Mouse (Mus musculus) heart, adult 2 months (tissue): ENCODE measurements around the gene Nol6. TPM values are rescaled to one million over a fixed set of nuclear protein-coding genes. Genes with fewer than 3 reads are reported as not detected.

Experiments used
- DNase-seq, 2 experiments: peaks; one replicate each; pipeline ENCODE4 v3.0.0; 2021
- H3K27ac ChIP-seq: fragments of 200-600 bp; 2 replicates; pipeline ENCODE4 v1.8.1; 2022
- H3K27me3 ChIP-seq: fragments of 200-500 bp; 2 replicates; pipeline ENCODE4 v1.6.1; 2012; ENCODE audit warnings: mild to moderate bottlenecking, low read length, inconsistent platforms, mixed read lengths; ENCODE audit not compliant: control insufficient read depth, insufficient read depth
- H3K36me3 ChIP-seq: fragments of 200-500 bp; 2 replicates; pipeline ENCODE4 v1.6.1; 2012; ENCODE audit warnings: low read length, inconsistent platforms; ENCODE audit not compliant: control insufficient read depth, insufficient read depth
- H3K4me1 ChIP-seq: fragments of 200-500 bp; 2 replicates; pipeline ENCODE4 v1.6.1; 2011; ENCODE audit warnings: low read length; ENCODE audit not compliant: control insufficient read depth, insufficient read depth
- H3K4me3 ChIP-seq: fragments of 200-600 bp; 2 replicates; pipeline ENCODE4 v1.8.1; 2022
- H3K79me2 ChIP-seq: fragments of 200-500 bp; replicated peaks from 2 replicates; pipeline ENCODE4 v1.6.1; 2012; ENCODE audit warnings: mild to moderate bottlenecking, inconsistent platforms, low read length, moderate library complexity, mixed read lengths; ENCODE audit not compliant: control insufficient read depth, insufficient read depth
- H3K9ac ChIP-seq: fragments of 200-500 bp; 2 replicates; pipeline ENCODE4 v1.6.1; 2012; ENCODE audit warnings: low read depth, mild to moderate bottlenecking, control low read depth, inconsistent platforms, low read length, mixed read lengths
- CTCF ChIP-seq: fragments of 200-600 bp; IDR thresholded peaks from 2 replicates; pipeline ENCODE4 v1.8.1; 2022; ENCODE audit warnings: antibody characterized with exemption, mild to moderate bottlenecking, moderate library complexity
- EP300 ChIP-seq: fragments of 200-500 bp; IDR thresholded peaks from 2 replicates; pipeline ENCODE4 v1.6.1; 2011; ENCODE audit warnings: low read depth, low read length, control low read depth; ENCODE audit not compliant: insufficient read depth
- POLR2A ChIP-seq: fragments of 200-500 bp; IDR thresholded peaks from 2 replicates; pipeline ENCODE4 v1.6.1; 2011; ENCODE audit warnings: mild to moderate bottlenecking, low read depth, low read length, control low read depth; ENCODE audit not compliant: insufficient read depth
- WGBS: fragments of 180-500 bp; shearing (Covaris S2); methylation state at CpG from one replicate; pipeline ENCODE4 v1.1.7; 2018; 5-methylcytosine and 5-hydroxymethylcytosine counted together
- intact Hi-C: fragments of 180-260 bp; cut with DNase I; formaldehyde crosslinking; loops from one replicate; pipeline ENCODE4 v1.15.1; 2025
- polyA plus RNA-seq: library from polyadenylated mRNA; depleted of rRNA; stranded (reverse); fragments of >200 nt; gene quantifications from 2 replicates; pipeline ENCODE4 v1.2.3, GENCODE M21; 2012
- total RNA-seq, 2 experiments: library from RNA; stranded (reverse); gene quantifications; 2 replicates each; pipeline ENCODE4 v1.2.3; 2021

Nol6 gene
- total and polyA plus RNA-seq, 3 experiments = 14.9 to 17.6 (median 16.4) TPM

DNA sequence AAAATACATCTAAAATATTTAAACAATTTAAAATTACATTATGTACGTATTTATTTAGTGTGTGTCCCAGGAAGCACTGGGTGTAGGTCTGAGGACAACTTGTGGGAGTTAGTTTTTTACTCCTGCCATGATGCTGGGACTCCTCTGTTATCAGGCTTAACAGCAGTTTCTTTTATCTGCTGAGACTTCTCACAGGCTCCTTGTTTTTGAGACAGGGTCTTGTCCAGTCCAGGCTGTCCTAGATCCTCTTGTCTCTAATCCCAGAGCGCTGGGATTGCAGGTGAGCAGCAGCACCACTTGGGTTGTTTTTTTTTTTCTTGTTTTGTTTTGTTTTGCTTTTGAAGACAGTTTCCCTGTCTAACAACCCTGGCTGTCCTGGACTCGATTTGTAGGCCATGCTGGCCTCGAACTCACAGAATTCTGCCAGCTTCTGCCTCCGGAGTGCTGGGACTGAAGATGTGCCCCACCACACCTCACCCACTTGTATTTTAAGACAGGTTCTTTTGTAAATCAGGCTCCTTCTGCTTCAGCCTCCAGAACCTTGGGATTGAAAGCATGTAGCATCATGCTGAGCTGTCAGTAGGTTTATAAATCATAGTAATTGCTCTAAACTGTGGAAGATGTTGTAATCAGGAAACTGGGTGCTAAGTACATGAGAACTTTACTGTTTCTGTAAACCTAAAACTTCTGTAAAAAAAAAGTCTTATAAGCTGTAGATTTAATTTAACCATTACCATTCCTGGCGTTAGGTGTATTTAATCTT is 9.5 kb upstream of the Nol6 start:
- Histone ChIP-seq H3K4me3 (no peak overlapping the region), H3K4me1 (peaks cover 3% of the 10 kb centered on the region; the same call in 1 of the 2 replicates), H3K36me3 (peaks cover 4% of the 10 kb centered on the region; the same call in 1 of the 2 replicates), H3K9ac (no peak overlapping the region), H3K27me3 (no peaks in the 10 kb centered on the region), H3K79me2 (no peaks in the 10 kb centered on the region; the same call in 1 of the 2 replicates), H3K27ac (no peak overlapping the region; the same call in 1 of the 2 replicates)
- no peak for DNase-seq
- 91% methylated on average over 6 of the region's 6 CpGs for WGBS
- intact Hi-C loops = loop anchor here (5.0 kb wide), 1 partner anchor 259 kb away; no protein-coding TSS in a partner anchor
- no peak for TF ChIP-seq CTCF
- no peak for TF ChIP-seq POLR2A
- TF ChIP-seq EP300 = no peak

DNA sequence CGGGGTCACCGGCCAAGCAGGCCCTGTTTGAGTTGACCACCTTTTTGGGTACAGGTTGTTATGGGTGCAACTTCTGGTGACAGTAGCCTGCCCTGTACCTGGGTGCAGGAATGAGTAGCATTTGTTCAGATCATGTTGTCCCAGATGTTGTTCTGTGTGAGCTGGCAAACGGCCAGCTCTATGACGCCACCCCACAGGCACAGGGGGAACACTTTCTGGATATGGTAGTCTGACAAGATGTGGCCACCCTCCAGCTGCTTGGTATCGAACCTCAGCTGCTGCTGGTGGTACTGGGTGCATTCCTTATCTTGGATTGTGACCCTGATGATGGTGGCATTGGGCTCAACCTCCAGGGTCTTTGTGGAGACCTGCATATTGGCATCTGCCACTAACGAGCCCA is 8.2 kb upstream of the Nol6 start:
- Histone ChIP-seq H3K4me3 (no peak overlapping the region), H3K9ac (no peak overlapping the region), H3K27ac (no peak overlapping the region), H3K36me3 (peaks cover 3% of the 10 kb centered on the region; the same call in 1 of the 2 replicates), H3K4me1 (no peaks in the 10 kb centered on the region; the same call in 1 of the 2 replicates), H3K27me3 (no peaks in the 10 kb centered on the region), H3K79me2 (no peaks in the 10 kb centered on the region)
- DNase-seq = no peak
- TF ChIP-seq POLR2A (no peak), EP300 (no peak), CTCF (no peak)
- intact Hi-C loops = loop anchor here (5.0 kb wide), 1 partner anchor 260 kb away; no protein-coding TSS in a partner anchor
- WGBS = 68% methylated on average over 6 of the region's 6 CpGs

- no peak for TF ChIP-seq CTCF
- no peak for TF ChIP-seq POLR2A
- no peak for TF ChIP-seq EP300
- Histone ChIP-seq H3K4me1 (no peaks in the 10 kb centered on the region), H3K4me3 (no peak overlapping the region), H3K27ac (no peak overlapping the region), H3K79me2 (no peaks in the 10 kb centered on the region), H3K36me3 (no peaks in the 10 kb centered on the region; the same call in 1 of the 2 replicates), H3K27me3 (no peaks in the 10 kb centered on the region), H3K9ac (no peak overlapping the region)
- 67% methylated on average over 3 of the region's 3 CpGs for WGBS
- DNase-seq = no peak
- intact Hi-C loops = loop anchor here (1.0 to 10.0 kb wide), 4 partner anchors 36 to 262 kb away; partner anchors contain the start of genes Nfx1 and Ubap2
Measured at GRCm38 (mm10) chr4:41129836-41130235, 5.6 kb upstream of the Nol6 start.

GRCm38 (mm10) chr4:41129406-41129805 is 5.2 kb upstream of the Nol6 start:
- 1% methylated on average over 2 of the region's 2 CpGs for WGBS
- no peak overlapping the region for H3K9ac ChIP-seq
- TF ChIP-seq EP300 (peak; percentile 88), POLR2A (no peak), CTCF (peak; percentile 92)
- no peaks in the 10 kb centered on the region for H3K27me3 ChIP-seq
- intact Hi-C loops = loop anchor here (1.0 to 10.0 kb wide), 3 partner anchors 37 to 155 kb away; partner anchors contain the start of genes Nfx1 and Ubap2
- no peaks in the 10 kb centered on the region for H3K4me1 ChIP-seq
- DNase-seq = peak; percentile 49 to 66
- H3K79me2 ChIP-seq = no peaks in the 10 kb centered on the region
- H3K27ac ChIP-seq = no peak overlapping the region
- no peaks in the 10 kb centered on the region; the same call in 1 of the 2 replicates for H3K36me3 ChIP-seq
- H3K4me3 ChIP-seq = no peak overlapping the region

DNA sequence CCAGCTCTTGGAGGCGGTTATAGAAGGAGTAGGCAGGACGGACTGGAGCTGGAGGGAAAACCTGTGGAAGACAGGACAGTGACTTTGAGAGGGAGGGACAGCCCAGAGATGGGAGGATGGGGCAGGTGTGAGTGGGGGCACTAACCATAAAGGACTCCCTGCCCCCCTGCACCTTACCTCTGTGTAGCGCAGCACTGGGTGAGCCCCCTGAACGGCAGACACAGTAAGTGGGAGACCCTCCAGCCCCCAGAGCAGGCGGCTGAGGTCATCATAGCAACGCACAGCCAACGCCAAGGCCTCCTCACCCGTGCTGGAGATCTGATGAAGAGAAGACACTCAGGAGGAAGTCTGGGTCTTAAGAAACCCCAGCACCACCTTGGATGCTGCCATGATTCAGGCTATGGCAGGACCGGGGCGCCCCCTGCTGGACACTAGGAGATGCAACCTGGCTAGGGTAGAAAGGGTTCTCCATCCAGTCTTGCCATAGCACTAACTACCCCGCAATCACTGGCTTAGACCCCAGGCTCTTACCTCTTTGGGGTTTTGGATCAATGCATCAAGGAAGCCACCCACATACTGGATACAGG is 5.5 kb downstream of the Nol6 start:
- H3K4me3 ChIP-seq = no peak overlapping the region
- intact Hi-C loops = loop anchor here (1.0 kb wide), 1 partner anchor 68 kb away; no protein-coding TSS in a partner anchor
- no peak overlapping the region for H3K27ac ChIP-seq
- H3K9ac ChIP-seq = no peak overlapping the region
- TF ChIP-seq CTCF = peak; percentile 89
- TF ChIP-seq EP300 = no peak
- TF ChIP-seq POLR2A = no peak
- H3K79me2 ChIP-seq = no peaks in the 10 kb centered on the region
- 69% methylated on average over 11 of the region's 11 CpGs for WGBS
- H3K4me1 ChIP-seq = peaks cover 2% of the 10 kb centered on the region; the same call in 1 of the 2 replicates
- no peaks in the 10 kb centered on the region for H3K27me3 ChIP-seq
- DNase-seq = peak; percentile 50 to 70
- no peaks in the 10 kb centered on the region for H3K36me3 ChIP-seq
